Mouse (Mus musculus): ENCODE measurements at regions not wholly inside any gene's neighbourhood (a gene's known extent, or its start where the extent isn't known, plus 50 kb on each side); places are given as distances from the start of the nearest gene placed in this dataset.

- WGBS (ENCODE audit: missing documents) = 95% methylated on average over 4 of the region's 4 CpGs
- H3K79me2 ChIP-seq (ENCODE audit: inconsistent target) = no peaks in the 10 kb centered on the region
These were observed 77.0 kb downstream of the Irs2 start for GRCm38 (mm10) chr8:10931266-10931665.

GRCm38 (mm10) chr8:10928836-10929235 lies 79.4 kb downstream of the Irs2 start:
- Histone ChIP-seq H3K4me3 (ENCODE audit: inconsistent target) (no peak overlapping the region), H3K27ac (no peak overlapping the region), H3K79me2 (ENCODE audit: inconsistent target) (no peaks in the 10 kb centered on the region), H3K36me3 (ENCODE audit: inconsistent target) (no peaks in the 10 kb centered on the region)
- 83% methylated on average over 3 of the region's 3 CpGs for WGBS (ENCODE audit: missing documents)

More at GRCm38 (mm10) chr8:10931266-10931665, 77.0 kb downstream of the Irs2 start:
- H3K27ac ChIP-seq = no peak overlapping the region
- no peak overlapping the region for H3K4me3 ChIP-seq (ENCODE audit: inconsistent target)
- H3K36me3 ChIP-seq (ENCODE audit: inconsistent target) = no peaks in the 10 kb centered on the region

- H3K36me3 ChIP-seq (ENCODE audit: inconsistent target) = no peaks in the 10 kb centered on the region
- no peaks in the 10 kb centered on the region for H3K79me2 ChIP-seq (ENCODE audit: inconsistent target)
- 88% methylated on average over 17 of the region's 17 CpGs for WGBS (ENCODE audit: missing documents)
- H3K27ac ChIP-seq = no peak overlapping the region
- H3K4me3 ChIP-seq (ENCODE audit: inconsistent target) = no peak overlapping the region
These were observed 79.9 kb downstream of the Irs2 start for GRCm38 (mm10) chr8:10928342-10928794.

DNA sequence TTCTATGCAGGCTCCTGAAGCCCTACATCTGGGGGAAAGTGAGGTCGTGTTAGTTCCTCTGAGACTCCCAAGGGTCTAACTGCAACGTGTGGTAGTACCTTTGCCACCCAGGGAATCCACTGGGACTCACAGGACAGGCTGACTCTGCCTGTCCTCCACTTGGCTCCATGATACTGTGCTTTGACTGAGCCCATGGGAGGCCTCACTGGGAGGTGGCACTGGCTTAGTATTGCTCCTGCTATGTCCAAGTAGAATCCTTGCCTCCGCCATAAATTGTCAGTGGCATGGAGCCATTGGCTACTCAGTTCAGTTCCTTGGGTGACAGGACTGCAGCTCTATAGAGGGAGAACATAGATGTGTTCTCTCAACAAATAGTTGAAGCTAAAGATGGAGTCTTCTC lies 81.1 kb downstream of the Irs2 start:
- WGBS (ENCODE audit: missing documents) = 71% methylated on average over 3 of the region's 3 CpGs
- Histone ChIP-seq H3K27ac (no peak overlapping the region), H3K4me3 (ENCODE audit: inconsistent target) (no peak overlapping the region), H3K79me2 (ENCODE audit: inconsistent target) (no peaks in the 10 kb centered on the region), H3K36me3 (ENCODE audit: inconsistent target) (no peaks in the 10 kb centered on the region)

- no peaks in the 10 kb centered on the region for H3K79me2 ChIP-seq (ENCODE audit: inconsistent target)
- H3K36me3 ChIP-seq (ENCODE audit: inconsistent target) = no peaks in the 10 kb centered on the region
- no peak overlapping the region for H3K4me3 ChIP-seq (ENCODE audit: inconsistent target)
- H3K27ac ChIP-seq = no peak overlapping the region
These were observed 81.7 kb downstream of the Irs2 start for GRCm38 (mm10) chr8:10926518-10926915.

- Histone ChIP-seq H3K36me3 (ENCODE audit: inconsistent target) (no peaks in the 10 kb centered on the region), H3K4me3 (ENCODE audit: inconsistent target) (no peak overlapping the region), H3K27ac (peak overlapping the region; percentile 73; the same call in 1 of the 2 replicates), H3K79me2 (ENCODE audit: inconsistent target) (no peaks in the 10 kb centered on the region)
- 73% methylated on average over 18 of the region's 18 CpGs for WGBS (ENCODE audit: missing documents)
These were observed 82.4 kb downstream of the Irs2 start for GRCm38 (mm10) chr8:10925582-10926517.

DNA sequence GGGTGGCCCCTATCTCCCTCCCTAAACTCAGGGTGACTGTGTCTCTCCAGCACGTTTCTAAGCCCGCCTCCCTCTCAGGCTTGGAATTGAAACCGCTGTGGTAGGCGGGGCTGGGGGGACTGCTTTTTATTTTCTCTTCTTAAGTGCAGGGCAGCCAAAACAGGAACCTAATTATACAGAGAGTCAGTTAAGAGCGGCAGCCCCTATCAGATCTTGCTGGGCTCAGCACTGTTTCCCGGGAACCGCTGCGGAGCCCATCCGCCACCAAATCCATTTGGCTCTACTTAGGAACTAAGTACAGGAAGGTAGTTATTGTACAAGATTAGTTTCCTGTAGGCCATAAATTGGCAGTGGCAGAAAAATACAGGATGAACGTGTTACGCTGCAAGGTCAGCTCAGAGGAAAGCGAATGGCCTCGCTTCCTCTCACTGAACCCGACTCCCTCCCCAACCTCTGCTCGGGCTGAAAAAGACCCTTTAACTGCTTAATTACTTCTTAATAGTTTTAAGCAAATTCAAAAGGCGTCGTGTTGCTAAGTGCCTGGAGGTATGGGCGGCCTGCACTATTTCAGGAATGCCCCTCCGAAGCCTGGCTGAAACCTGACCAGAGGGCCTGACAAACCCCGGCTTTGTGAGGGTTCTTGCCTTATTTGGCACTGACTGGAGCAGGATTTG lies 83.6 kb downstream of the Irs2 start:
- Histone ChIP-seq H3K79me2 (ENCODE audit: inconsistent target) (no peaks in the 10 kb centered on the region), H3K36me3 (ENCODE audit: inconsistent target) (no peaks in the 10 kb centered on the region), H3K4me3 (ENCODE audit: inconsistent target) (no peak overlapping the region; the same call in 1 of the 2 replicates), H3K27ac (peak overlapping the region; percentile 73)
- 6% methylated on average over 20 of the region's 20 CpGs for WGBS (ENCODE audit: missing documents)

- H3K79me2 ChIP-seq (ENCODE audit: inconsistent target) = no peaks in the 10 kb centered on the region
- H3K36me3 ChIP-seq (ENCODE audit: inconsistent target) = no peaks in the 10 kb centered on the region
- H3K4me3 ChIP-seq (ENCODE audit: inconsistent target) = no peak overlapping the region
- WGBS (ENCODE audit: missing documents) = 26% methylated on average over 3 of the region's 3 CpGs
- H3K27ac ChIP-seq = peak overlapping the region; percentile 73
These were observed 84.2 kb downstream of the Irs2 start for GRCm38 (mm10) chr8:10924001-10924490.

DNA sequence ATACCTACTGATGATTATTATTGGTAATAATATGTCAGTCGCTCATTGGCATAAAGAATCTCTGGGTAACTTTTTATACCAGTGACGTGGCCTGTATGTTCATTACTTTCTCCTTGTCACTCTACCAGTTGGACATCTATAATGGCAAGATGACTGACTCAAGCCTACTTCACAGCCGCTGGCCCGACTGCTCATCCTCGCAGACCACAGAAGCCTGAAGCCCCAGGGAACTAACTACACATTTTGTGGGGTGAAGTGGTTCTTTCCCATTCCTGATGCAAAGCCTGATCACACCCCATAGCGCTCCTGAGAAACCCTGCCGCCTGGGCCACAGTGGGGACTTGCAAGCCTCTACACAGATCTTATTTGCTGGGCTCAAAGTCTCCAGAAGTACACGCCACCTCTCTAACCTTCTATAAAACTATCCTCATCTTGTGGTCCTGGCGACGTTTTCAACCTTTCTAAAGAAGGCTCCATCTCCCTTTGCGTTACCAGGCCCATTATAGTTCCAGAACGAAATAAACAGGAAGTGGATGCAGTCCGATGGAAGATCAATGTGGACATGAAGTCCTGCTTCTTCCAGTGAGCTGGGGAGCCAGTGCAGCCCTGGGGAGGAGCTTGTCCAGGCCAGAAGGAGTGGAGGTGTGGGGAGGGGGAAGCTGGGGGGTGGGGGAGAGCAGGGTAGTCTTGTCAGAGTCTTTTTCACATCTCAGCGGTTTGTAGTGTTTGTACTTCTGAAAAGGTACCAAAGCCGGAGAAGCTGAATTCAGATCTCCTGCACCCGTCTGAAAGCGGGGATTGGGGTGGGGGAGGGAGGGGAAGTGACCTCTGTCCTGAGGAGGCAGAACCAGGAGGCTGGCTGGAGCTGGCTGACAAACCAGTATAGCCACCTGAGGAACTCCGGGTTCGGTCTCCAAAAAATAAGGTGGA lies 84.9 kb downstream of the Irs2 start:
- no peaks in the 10 kb centered on the region for H3K79me2 ChIP-seq (ENCODE audit: inconsistent target)
- H3K27ac ChIP-seq = peak overlapping the region; percentile 10; the same call in 1 of the 2 replicates
- WGBS (ENCODE audit: missing documents) = 72% methylated on average over 19 of the region's 19 CpGs
- no peaks in the 10 kb centered on the region for H3K36me3 ChIP-seq (ENCODE audit: inconsistent target)
- no peak overlapping the region for H3K4me3 ChIP-seq (ENCODE audit: inconsistent target)

DNA sequence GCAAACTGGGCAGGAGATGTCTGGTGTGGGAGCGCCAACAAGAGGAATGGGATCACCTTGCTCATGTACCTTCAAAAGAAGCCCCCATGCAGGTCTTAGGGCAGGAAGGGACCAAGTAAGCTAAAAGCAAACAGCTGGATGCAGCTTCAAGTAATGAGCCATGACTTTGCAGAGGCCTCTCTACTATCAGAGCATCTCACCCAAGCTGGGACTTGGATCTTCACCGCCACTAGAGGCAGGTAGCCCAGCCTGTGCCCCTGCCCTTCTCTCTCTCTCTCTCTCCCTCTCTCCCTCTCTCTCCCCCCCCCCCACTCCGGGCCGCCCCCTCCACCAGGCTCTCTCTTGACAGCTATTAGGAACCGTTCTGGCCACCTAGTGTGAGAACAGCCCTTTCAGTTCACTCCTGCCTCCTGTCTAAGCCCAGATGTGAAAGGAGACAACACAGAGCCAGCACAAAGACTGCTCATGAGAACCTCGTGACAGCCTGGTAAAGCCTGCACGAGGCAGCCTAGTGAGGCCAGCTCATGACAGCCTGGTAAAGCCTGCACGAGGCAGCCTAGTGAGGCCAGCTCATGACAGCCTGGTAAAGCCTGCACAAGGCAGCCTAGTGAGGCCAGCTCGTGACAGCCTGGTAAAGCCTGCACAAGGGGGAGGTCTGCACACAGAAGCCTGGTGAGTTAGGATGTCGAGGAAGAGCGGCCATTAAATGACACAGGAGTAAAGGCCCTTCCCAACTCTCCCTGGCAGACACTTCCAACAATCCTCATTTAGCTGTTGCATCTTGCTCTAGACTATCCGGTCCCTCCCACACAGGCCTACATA lies 85.8 kb downstream of the Irs2 start:
- Histone ChIP-seq H3K36me3 (ENCODE audit: inconsistent target) (no peaks in the 10 kb centered on the region), H3K79me2 (ENCODE audit: inconsistent target) (no peaks in the 10 kb centered on the region), H3K27ac (no peak overlapping the region), H3K4me3 (ENCODE audit: inconsistent target) (no peak overlapping the region)
- 85% methylated on average over 10 of the region's 12 CpGs for WGBS (ENCODE audit: missing documents)

GRCm38 (mm10) chr8:10921439-10922191 lies 86.6 kb downstream of the Irs2 start:
- no peak overlapping the region for H3K4me3 ChIP-seq (ENCODE audit: inconsistent target)
- H3K36me3 ChIP-seq (ENCODE audit: inconsistent target) = no peaks in the 10 kb centered on the region
- H3K27ac ChIP-seq = no peak overlapping the region
- no peaks in the 10 kb centered on the region for H3K79me2 ChIP-seq (ENCODE audit: inconsistent target)
- 92% methylated on average over 11 of the region's 11 CpGs for WGBS (ENCODE audit: missing documents)

DNA sequence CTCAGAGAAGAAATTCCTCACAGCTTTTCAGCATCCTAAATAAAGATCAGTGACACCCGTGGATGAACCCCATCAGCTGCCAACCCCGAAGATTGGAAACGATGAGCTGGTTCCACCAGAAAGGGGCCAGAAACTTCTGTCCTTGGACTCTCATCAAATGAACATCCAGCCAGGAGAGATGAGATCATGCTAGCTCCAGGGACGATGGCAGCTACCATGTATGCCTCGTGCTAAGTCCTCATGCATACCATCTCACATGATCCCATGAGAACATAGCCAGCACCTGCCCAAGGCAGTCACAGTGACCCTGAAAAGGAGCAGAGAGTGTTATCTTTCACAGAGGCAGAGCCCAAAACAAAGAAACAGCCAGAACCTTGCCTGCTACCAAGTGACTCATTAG lies 88.6 kb downstream of the Irs2 start:
- no peaks in the 10 kb centered on the region for H3K79me2 ChIP-seq (ENCODE audit: inconsistent target)
- H3K27ac ChIP-seq = no peak overlapping the region
- no peaks in the 10 kb centered on the region for H3K36me3 ChIP-seq (ENCODE audit: inconsistent target)
- no peak overlapping the region for H3K4me3 ChIP-seq (ENCODE audit: inconsistent target)
- 86% methylated on average over 5 of the region's 5 CpGs for WGBS (ENCODE audit: missing documents)

DNA sequence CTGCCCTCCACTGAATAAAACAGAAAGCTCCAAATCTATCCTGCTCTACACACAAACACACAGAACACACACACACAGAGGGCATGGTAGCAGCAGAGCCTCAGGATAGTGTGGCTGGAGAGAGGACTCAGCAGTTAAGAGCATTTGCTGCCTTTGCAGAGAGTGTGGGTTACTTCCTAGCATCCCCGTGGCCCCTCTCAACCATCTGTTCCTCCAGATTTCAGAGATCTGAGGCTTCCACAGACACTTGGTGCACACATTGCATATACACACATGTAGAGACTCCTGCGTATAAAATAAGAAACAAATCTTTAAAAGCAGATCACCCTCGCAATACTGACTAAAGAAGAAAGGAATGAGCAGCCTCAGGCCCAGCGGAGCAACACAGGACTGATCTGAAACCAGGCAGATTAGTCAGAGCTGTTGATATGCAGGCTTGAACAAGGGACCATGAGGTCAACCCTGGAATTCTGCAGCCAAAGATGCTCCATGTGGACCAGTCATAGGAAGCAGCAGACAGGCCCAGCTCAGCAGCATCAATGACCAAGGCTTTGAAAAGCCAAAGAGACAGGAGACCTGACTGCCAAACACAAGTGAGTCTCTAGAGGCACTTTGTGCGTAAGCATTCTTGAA lies 89.7 kb downstream of the Irs2 start:
- H3K4me3 ChIP-seq (ENCODE audit: inconsistent target) = no peak overlapping the region
- no peaks in the 10 kb centered on the region for H3K36me3 ChIP-seq (ENCODE audit: inconsistent target)
- no peak overlapping the region for H3K27ac ChIP-seq
- no peaks in the 10 kb centered on the region for H3K79me2 ChIP-seq (ENCODE audit: inconsistent target)
- 86% methylated on average over 5 of the region's 5 CpGs for WGBS (ENCODE audit: missing documents)

All from macrophage (primary cell).